Mouse (Mus musculus) limb, embryonic 13.5 days (tissue): Measurements from ENCODE around the gene Zbtb24. TPM values are rescaled to one million over a fixed set of nuclear protein-coding genes. Genes with fewer than 3 reads are reported as not detected.
"Not testable (repeated sequence)": the region's sequence is repeated elsewhere in the genome, so short reads cannot be mapped to it uniquely, and the experiment has no call there.

Experiments
- ATAC-seq: fragments of 200-750 bp; cut with Nextera tagmentation; 2 replicates; pipeline ENCODE4 v1.8.0; 2017; ENCODE audit warnings: low read depth, moderate number of reproducible peaks, moderate TSS enrichment; ENCODE audit not compliant: low FRiP score
- H3K27ac ChIP-seq: fragments of 300-500 bp; sonication (generic); 2 replicates; pipeline ENCODE4 v1.5.1; 2015; ENCODE audit warnings: inconsistent platforms, mild to moderate bottlenecking, moderate library complexity
- H3K27me3 ChIP-seq: fragments of 300-500 bp; sonication (generic); 2 replicates; pipeline ENCODE4 v1.6.1; 2015; ENCODE audit warnings: mild to moderate bottlenecking, inconsistent platforms
- H3K36me3 ChIP-seq: fragments of 300-500 bp; sonication (generic); 2 replicates; pipeline ENCODE4 v1.6.1; 2015; ENCODE audit warnings: inconsistent platforms, mild to moderate bottlenecking, moderate library complexity
- H3K4me1 ChIP-seq: fragments of 300-500 bp; sonication (generic); 2 replicates; pipeline ENCODE4 v1.6.1; 2015; ENCODE audit warnings: inconsistent platforms
- H3K4me2 ChIP-seq: fragments of 300-500 bp; sonication (generic); replicated peaks from 2 replicates; pipeline ENCODE4 v1.6.1; 2015; ENCODE audit warnings: inconsistent platforms, mild to moderate bottlenecking, moderate library complexity
- H3K4me3 ChIP-seq: fragments of 300-500 bp; sonication (generic); 2 replicates; pipeline ENCODE4 v1.5.1; 2015; ENCODE audit warnings: moderate library complexity, mild to moderate bottlenecking, inconsistent platforms
- H3K9ac ChIP-seq: fragments of 300-500 bp; sonication (generic); 2 replicates; pipeline ENCODE4 v1.6.1; 2015; ENCODE audit warnings: mild to moderate bottlenecking, inconsistent platforms
- H3K9me3 ChIP-seq: fragments of 300-500 bp; sonication (generic); 2 replicates; pipeline ENCODE4 v1.6.1; 2016; ENCODE audit warnings: inconsistent platforms
- WGBS: fragments of 180-500 bp; shearing (Covaris S2); methylation state at CpG from one replicate; pipeline ENCODE4 v1.1.7; 2015; 5-methylcytosine and 5-hydroxymethylcytosine counted together
- polyA plus RNA-seq: library from polyadenylated mRNA; unstranded; fragments of >200 nt; fragmentation: Nextera tagmentation; extraction: Ambion mirVana; gene quantifications from 2 replicates; pipeline ENCODE4 v1.2.1, GENCODE M21; 2015

Gene Zbtb24
- polyA plus RNA-seq, 1 experiment from 2014 or later = 21.1 TPM

GRCm38 (mm10) chr10:41486506-41487170 is 36.5 kb downstream of the Zbtb24 start:
- 89% methylated on average over 14 of the region's 14 CpGs for WGBS
- no peaks in the 10 kb centered on the region for H3K27me3 ChIP-seq
- H3K36me3 ChIP-seq = peaks cover 69% of the 10 kb centered on the region
- no peak overlapping the region for H3K4me3 ChIP-seq
- peaks cover 22% of the 10 kb centered on the region for H3K4me1 ChIP-seq
- no peak overlapping the region for H3K27ac ChIP-seq
- ATAC-seq = no peak
- H3K9ac ChIP-seq = no peak overlapping the region
- H3K4me2 ChIP-seq = no peak overlapping the region
- H3K9me3 ChIP-seq = no peaks in the 10 kb centered on the region

GRCm38 (mm10) chr10:41488877-41489276 is 38.7 kb downstream of the Zbtb24 start:
- H3K4me2 ChIP-seq = peak overlapping the region; percentile 99
- peaks cover 22% of the 10 kb centered on the region for H3K4me1 ChIP-seq
- peak overlapping the region; percentile 66 for H3K4me3 ChIP-seq
- H3K9me3 ChIP-seq = no peaks in the 10 kb centered on the region
- peaks cover 46% of the 10 kb centered on the region for H3K36me3 ChIP-seq
- peak overlapping the region; percentile 80 for H3K9ac ChIP-seq
- 51% methylated on average over 7 of the region's 7 CpGs for WGBS
- H3K27me3 ChIP-seq = no peaks in the 10 kb centered on the region
- no peak for ATAC-seq
- H3K27ac ChIP-seq = no peak overlapping the region

GRCm38 (mm10) chr10:41489294-41489693 is 39.1 kb downstream of the Zbtb24 start:
- H3K27ac ChIP-seq = no peak overlapping the region
- no peak for ATAC-seq
- H3K27me3 ChIP-seq = no peaks in the 10 kb centered on the region
- peaks cover 42% of the 10 kb centered on the region for H3K36me3 ChIP-seq
- H3K4me1 ChIP-seq = peaks cover 22% of the 10 kb centered on the region
- H3K4me3 ChIP-seq = peak overlapping the region; percentile 66
- 27% methylated on average over 8 of the region's 8 CpGs for WGBS
- peak overlapping the region; percentile 99 for H3K4me2 ChIP-seq
- H3K9me3 ChIP-seq = no peaks in the 10 kb centered on the region
- H3K9ac ChIP-seq = peak overlapping the region; percentile 80

- peak; percentile 94 for ATAC-seq
- H3K9me3 ChIP-seq = no peaks in the 10 kb centered on the region
- H3K4me3 ChIP-seq = peak within 1 kb of the TSS; percentile 66
- peak within 1 kb of the TSS; percentile 99 for H3K4me2 ChIP-seq
- under 1% methylated on average over 50 of the region's 50 CpGs for WGBS
- peak within 1 kb of the TSS; percentile 70; the same call in 1 of the 2 replicates for H3K27ac ChIP-seq
- no peaks in the 10 kb centered on the region for H3K27me3 ChIP-seq
- peaks cover 36% of the 10 kb centered on the region for H3K36me3 ChIP-seq
- H3K9ac ChIP-seq = peak within 1 kb of the TSS; percentile 80
- H3K4me1 ChIP-seq = peaks cover 22% of the 10 kb centered on the region
Measured at GRCm38 (mm10) chr10:41489708-41490517, 39.7 kb downstream of the Zbtb24 start, which contains the start of the genes Smpd2 and Ppil6. TSS of gene Smpd2 (minus strand) at chr10:41490369. TSS of gene Ppil6 (plus strand) at chr10:41490439.

GRCm38 (mm10) chr10:41490518-41490873 is 40.3 kb downstream of the Zbtb24 start:
- H3K27me3 ChIP-seq = no peaks in the 10 kb centered on the region
- peak overlapping the region; percentile 99 for H3K4me2 ChIP-seq
- ATAC-seq = peak; percentile 74
- peak overlapping the region; percentile 80 for H3K9ac ChIP-seq
- no peaks in the 10 kb centered on the region for H3K9me3 ChIP-seq
- H3K4me3 ChIP-seq = peak overlapping the region; percentile 66
- H3K27ac ChIP-seq = no peak overlapping the region
- H3K4me1 ChIP-seq = peaks cover 22% of the 10 kb centered on the region
- under 1% methylated on average over 29 of the region's 29 CpGs for WGBS
- H3K36me3 ChIP-seq = peaks cover 30% of the 10 kb centered on the region

- ATAC-seq = no peak
- Histone ChIP-seq H3K27me3 (no peaks in the 10 kb centered on the region), H3K4me1 (peaks cover 22% of the 10 kb centered on the region), H3K4me3 (no peak overlapping the region), H3K9me3 (no peaks in the 10 kb centered on the region), H3K27ac (no peak overlapping the region), H3K36me3 (peaks cover 24% of the 10 kb centered on the region), H3K4me2 (peak overlapping the region; percentile 99), H3K9ac (no peak overlapping the region)
- 44% methylated on average over 4 of the region's 4 CpGs for WGBS
Measured at GRCm38 (mm10) chr10:41491111-41491510, 40.9 kb downstream of the Zbtb24 start.

GRCm38 (mm10) chr10:41500941-41501340 is 50.8 kb downstream of the Zbtb24 start:
- Histone ChIP-seq H3K9ac (no peak overlapping the region), H3K4me2 (no peak overlapping the region), H3K4me3 (no peak overlapping the region), H3K36me3 (no peaks in the 10 kb centered on the region), H3K27ac (no peak overlapping the region), H3K4me1 (no peaks in the 10 kb centered on the region), H3K9me3 (no peaks in the 10 kb centered on the region), H3K27me3 (no peaks in the 10 kb centered on the region)
- ATAC-seq = no peak
- WGBS = 52% methylated on average over 4 of the region's 4 CpGs

GRCm38 (mm10) chr10:41504996-41505395 is 54.8 kb downstream of the Zbtb24 start:
- Histone ChIP-seq H3K4me3 (no peak overlapping the region), H3K36me3 (no peaks in the 10 kb centered on the region), H3K27ac (no peak overlapping the region), H3K4me1 (no peaks in the 10 kb centered on the region), H3K9me3 (no peaks in the 10 kb centered on the region), H3K4me2 (no peak overlapping the region), H3K27me3 (no peaks in the 10 kb centered on the region), H3K9ac (no peak overlapping the region)
- ATAC-seq = no peak
- 83% methylated on average over 1 of the region's 1 CpGs for WGBS

- ATAC-seq, H3K4me3 ChIP-seq, H3K27ac ChIP-seq, H3K9me3 ChIP-seq, H3K4me1 ChIP-seq, H3K9ac ChIP-seq, H3K36me3 ChIP-seq, H3K27me3 ChIP-seq, H3K4me2 ChIP-seq: not testable (repeated sequence)
- 2% methylated on average over 3 of the region's 3 CpGs for WGBS
Measured at GRCm38 (mm10) chr10:41505446-41505845, 55.3 kb downstream of the Zbtb24 start.

- no peak overlapping the region for H3K27ac ChIP-seq
- no peak overlapping the region for H3K9ac ChIP-seq
- no peak overlapping the region for H3K4me2 ChIP-seq
- no peaks in the 10 kb centered on the region for H3K27me3 ChIP-seq
- H3K4me1 ChIP-seq = no peaks in the 10 kb centered on the region
- H3K9me3 ChIP-seq = no peaks in the 10 kb centered on the region
- no peak overlapping the region for H3K4me3 ChIP-seq
- H3K36me3 ChIP-seq = no peaks in the 10 kb centered on the region
- WGBS = 36% methylated on average over 2 of the region's 2 CpGs
- ATAC-seq = no peak
Measured at GRCm38 (mm10) chr10:41509160-41509559, 59.0 kb downstream of the Zbtb24 start.

- no peaks in the 10 kb centered on the region for H3K4me1 ChIP-seq
- no peaks in the 10 kb centered on the region for H3K36me3 ChIP-seq
- WGBS = 72% methylated on average over 4 of the region's 4 CpGs
- no peak overlapping the region for H3K9ac ChIP-seq
- H3K4me2 ChIP-seq = no peak overlapping the region
- no peak for ATAC-seq
- no peaks in the 10 kb centered on the region for H3K9me3 ChIP-seq
- no peaks in the 10 kb centered on the region for H3K27me3 ChIP-seq
- no peak overlapping the region for H3K4me3 ChIP-seq
- H3K27ac ChIP-seq = no peak overlapping the region
Measured at GRCm38 (mm10) chr10:41514301-41514700, 64.1 kb downstream of the Zbtb24 start.

- Histone ChIP-seq H3K27me3 (no peaks in the 10 kb centered on the region), H3K27ac (no peak overlapping the region), H3K9ac (no peak overlapping the region), H3K9me3 (no peaks in the 10 kb centered on the region), H3K4me2 (no peak overlapping the region), H3K4me3 (no peak overlapping the region), H3K4me1 (no peaks in the 10 kb centered on the region), H3K36me3 (no peaks in the 10 kb centered on the region)
- no peak for ATAC-seq
Measured at GRCm38 (mm10) chr10:41514921-41515320, 64.7 kb downstream of the Zbtb24 start.
